Mouse (Mus musculus) forebrain, embryonic 10.5 days (tissue): Measurements from ENCODE around the gene Dnah2. TPM values are rescaled to one million over a fixed set of nuclear protein-coding genes. Genes with fewer than 3 reads are reported as not detected.

Experiments used
- DNase-seq: peaks from one replicate; pipeline ENCODE4 v3.0.0-alpha.2; 2017; ENCODE audit warnings: low spot score; ENCODE audit errors: extremely low spot score
- H3K27ac ChIP-seq: fragments of 300-500 bp; sonication (generic); 2 replicates; pipeline ENCODE4 v1.5.1; 2016; ENCODE audit warnings: mild to moderate bottlenecking
- H3K27me3 ChIP-seq: fragments of 300-500 bp; sonication (generic); 2 replicates; pipeline ENCODE4 v1.6.1; 2016; ENCODE audit warnings: mild to moderate bottlenecking; ENCODE audit not compliant: poor library complexity, severe bottlenecking
- H3K36me3 ChIP-seq: fragments of 300-500 bp; sonication (generic); replicated peaks from 2 replicates; pipeline ENCODE4 v1.6.1; 2016; ENCODE audit warnings: mild to moderate bottlenecking, moderate library complexity
- H3K4me1 ChIP-seq: fragments of 300-500 bp; sonication (generic); 2 replicates; pipeline ENCODE4 v1.6.1; 2016
- H3K4me3 ChIP-seq: fragments of 300-500 bp; sonication (generic); 2 replicates; pipeline ENCODE4 v1.5.1; 2016; ENCODE audit warnings: mild to moderate bottlenecking, moderate library complexity
- H3K9me3 ChIP-seq: fragments of 300-500 bp; sonication (generic); 2 replicates; pipeline ENCODE4 v1.6.1; 2016; ENCODE audit warnings: mild to moderate bottlenecking, moderate library complexity
- WGBS: fragments of 180-500 bp; shearing (Covaris S2); methylation state at CpG from one replicate; pipeline ENCODE4 v1.1.7; 2016; 5-methylcytosine and 5-hydroxymethylcytosine counted together
- polyA plus RNA-seq: library from polyadenylated mRNA; unstranded; fragments of >200 nt; fragmentation: Nextera tagmentation; extraction: Ambion mirVana; gene quantifications from 2 replicates; pipeline ENCODE4 v1.2.1, GENCODE M21; 2016

The Dnah2 gene
- polyA plus RNA-seq, 1 experiment from 2014 or later, result 1.5 TPM

DNA sequence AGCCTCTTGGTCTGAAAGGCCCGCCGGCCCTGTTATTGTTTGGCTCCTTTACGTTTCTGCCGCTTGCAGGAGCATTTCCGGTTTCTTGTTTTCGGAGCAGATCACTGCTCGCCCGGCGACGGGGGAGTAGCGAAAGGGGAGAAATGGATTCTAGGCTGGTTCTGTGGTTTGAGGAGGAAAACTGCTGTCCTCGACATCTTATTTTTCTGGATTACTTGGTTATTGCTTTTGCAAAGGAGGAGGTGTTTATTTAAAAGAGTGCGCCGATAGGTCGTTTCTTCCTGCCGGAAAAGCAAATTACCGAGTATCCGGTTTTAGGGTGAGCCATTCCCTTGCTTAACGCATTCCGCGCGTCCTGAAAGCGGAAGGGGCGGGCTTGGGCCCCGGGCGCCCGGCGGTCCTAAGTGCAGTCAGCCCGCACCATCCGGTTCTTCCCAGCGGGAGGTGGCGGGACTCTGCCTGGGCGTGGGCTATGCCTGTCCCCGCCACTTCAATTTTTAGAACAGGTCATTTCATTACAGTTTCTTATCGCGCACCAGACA lies 32.3 kb upstream of the Dnah2 start:
- H3K4me1 ChIP-seq, result peaks cover 65% of the 10 kb centered on the region
- H3K4me3 ChIP-seq, result peak overlapping the region; percentile 89
- H3K27ac ChIP-seq, result peak overlapping the region; percentile 94
- H3K9me3 ChIP-seq, result no peaks in the 10 kb centered on the region
- DNase-seq, result peak; percentile 91
- peaks cover 45% of the 10 kb centered on the region for H3K36me3 ChIP-seq
- WGBS, result under 1% methylated on average over 36 of the region's 36 CpGs
- no peaks in the 10 kb centered on the region for H3K27me3 ChIP-seq

DNA sequence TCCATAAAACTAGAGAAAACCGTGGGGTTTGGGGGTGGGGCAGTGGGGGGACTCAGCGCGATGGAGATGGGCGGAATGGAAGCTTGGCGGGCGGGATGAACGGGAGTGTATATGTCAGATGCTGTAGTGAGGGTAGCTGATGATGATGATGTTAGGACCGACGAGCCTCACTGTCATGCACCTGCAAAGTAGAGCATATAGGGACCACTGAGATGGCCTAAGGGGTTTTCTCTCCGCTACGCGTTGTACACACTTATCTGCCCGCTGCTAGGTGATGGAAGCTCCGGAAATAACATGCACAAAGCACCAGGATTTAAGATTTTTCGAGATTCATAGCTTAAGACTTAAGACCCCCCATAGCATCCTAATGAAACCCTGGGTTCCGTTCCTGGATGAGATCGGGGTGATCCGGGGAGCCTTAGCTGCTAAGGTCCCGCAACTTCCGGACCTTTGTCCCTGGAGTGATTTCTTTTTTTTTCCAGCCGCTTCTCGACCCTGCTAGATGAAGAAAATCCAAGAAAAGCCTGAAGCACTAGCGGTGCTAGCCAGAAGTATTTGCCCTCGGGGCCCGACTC lies 31.7 kb upstream of the Dnah2 start:
- peak overlapping the region; percentile 94 for H3K27ac ChIP-seq
- peaks cover 47% of the 10 kb centered on the region for H3K36me3 ChIP-seq
- peak overlapping the region; percentile 89 for H3K4me3 ChIP-seq
- H3K9me3 ChIP-seq, result no peaks in the 10 kb centered on the region
- DNase-seq, result peak; percentile 34
- WGBS, result under 1% methylated on average over 25 of the region's 25 CpGs
- H3K4me1 ChIP-seq, result peaks cover 70% of the 10 kb centered on the region
- H3K27me3 ChIP-seq, result no peaks in the 10 kb centered on the region

GRCm38 (mm10) chr11:69580091-69580514 lies 31.2 kb upstream of the Dnah2 start, which contains the start of the genes Wrap53 and Trp53:
Gene Wrap53 (minus strand): TSS chr11:69580255.
Gene Trp53 (plus strand): TSS chr11:69580359.
- Histone ChIP-seq H3K27me3 (no peaks in the 10 kb centered on the region), H3K36me3 (peaks cover 52% of the 10 kb centered on the region), H3K4me3 (peak within 1 kb of the TSS; percentile 89), H3K27ac (peak within 1 kb of the TSS; percentile 94), H3K4me1 (peaks cover 67% of the 10 kb centered on the region), H3K9me3 (no peaks in the 10 kb centered on the region)
- WGBS, result under 1% methylated on average over 13 of the region's 13 CpGs
- DNase-seq, result peak; percentile 91

- Histone ChIP-seq H3K4me1 (peaks cover 63% of the 10 kb centered on the region), H3K9me3 (no peaks in the 10 kb centered on the region), H3K27ac (peak overlapping the region; percentile 94), H3K27me3 (no peaks in the 10 kb centered on the region), H3K4me3 (peak overlapping the region; percentile 89), H3K36me3 (peaks cover 52% of the 10 kb centered on the region)
- DNase-seq, result peak; percentile 98
- WGBS, result 3% methylated on average over 39 of the region's 39 CpGs
These were observed 30.5 kb upstream of the Dnah2 start for GRCm38 (mm10) chr11:69579128-69580017.

GRCm38 (mm10) chr11:69578301-69578700 lies 29.4 kb upstream of the Dnah2 start:
- 15% methylated on average over 15 of the region's 15 CpGs for WGBS
- Histone ChIP-seq H3K27me3 (no peaks in the 10 kb centered on the region), H3K4me3 (peak overlapping the region; percentile 89), H3K27ac (peak overlapping the region; percentile 94), H3K9me3 (no peaks in the 10 kb centered on the region), H3K4me1 (peaks cover 58% of the 10 kb centered on the region), H3K36me3 (peaks cover 52% of the 10 kb centered on the region)
- DNase-seq, result no peak

GRCm38 (mm10) chr11:69576307-69576706 lies 27.4 kb upstream of the Dnah2 start:
- WGBS, result 83% methylated on average over 5 of the region's 5 CpGs
- peaks cover 64% of the 10 kb centered on the region for H3K36me3 ChIP-seq
- no peaks in the 10 kb centered on the region for H3K27me3 ChIP-seq
- no peak overlapping the region for H3K27ac ChIP-seq
- H3K4me3 ChIP-seq, result 0 out of 2 replicates have a peak overlapping the region, but pooled peaks have one; percentile 89
- peaks cover 43% of the 10 kb centered on the region for H3K4me1 ChIP-seq
- no peaks in the 10 kb centered on the region for H3K9me3 ChIP-seq
- no peak for DNase-seq

DNA sequence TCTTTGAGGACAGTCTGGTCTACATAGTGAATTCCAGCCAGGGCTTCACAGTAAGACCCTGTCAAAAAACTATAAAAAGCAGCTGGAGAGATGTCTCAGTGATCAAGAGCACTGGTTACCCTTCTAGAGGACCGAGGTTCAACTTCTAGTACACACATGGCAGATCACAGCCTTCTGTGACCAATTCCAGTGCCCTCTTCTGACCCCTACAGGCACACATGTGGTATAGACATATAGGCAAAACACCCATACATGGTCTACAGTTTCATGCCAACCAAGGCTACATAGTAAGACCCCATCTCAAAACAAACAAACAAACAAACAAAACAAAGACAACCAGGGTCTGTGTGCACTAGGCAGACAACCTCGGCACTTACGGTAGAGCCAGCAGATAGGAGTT lies 26.3 kb upstream of the Dnah2 start:
- no peak overlapping the region for H3K4me3 ChIP-seq
- H3K36me3 ChIP-seq, result peaks cover 75% of the 10 kb centered on the region
- peaks cover 43% of the 10 kb centered on the region for H3K4me1 ChIP-seq
- no peaks in the 10 kb centered on the region for H3K9me3 ChIP-seq
- 74% methylated on average over 3 of the region's 3 CpGs for WGBS
- H3K27me3 ChIP-seq, result no peaks in the 10 kb centered on the region
- no peak overlapping the region for H3K27ac ChIP-seq
- DNase-seq, result no peak

DNA sequence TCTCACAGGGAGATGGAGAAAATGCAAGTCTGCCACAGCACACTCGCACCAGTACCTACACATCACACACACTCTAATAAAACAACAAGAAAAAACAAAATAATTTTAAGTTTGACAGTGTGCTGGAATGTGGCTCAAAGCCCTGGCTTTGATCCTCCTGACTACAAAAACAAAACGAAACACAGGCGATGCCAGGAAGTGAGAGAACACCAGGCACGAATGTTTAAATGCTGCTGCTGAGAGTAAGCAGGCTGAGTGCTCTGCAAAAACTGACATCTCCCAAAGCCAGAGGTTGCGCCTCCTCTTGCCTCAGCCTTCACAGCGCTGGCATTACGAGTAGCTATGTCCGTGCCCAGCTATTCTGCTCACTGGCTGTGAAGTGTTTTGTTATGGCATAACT lies 16.2 kb upstream of the Dnah2 start:
- H3K4me1 ChIP-seq, result peaks cover 60% of the 10 kb centered on the region
- H3K4me3 ChIP-seq, result no peak overlapping the region
- H3K27ac ChIP-seq, result no peak overlapping the region
- no peaks in the 10 kb centered on the region; the same call in 1 of the 2 replicates for H3K9me3 ChIP-seq
- peaks cover 27% of the 10 kb centered on the region for H3K27me3 ChIP-seq
- 83% methylated on average over 8 of the region's 8 CpGs for WGBS
- no peak for DNase-seq
- H3K36me3 ChIP-seq, result peaks cover 91% of the 10 kb centered on the region

DNA sequence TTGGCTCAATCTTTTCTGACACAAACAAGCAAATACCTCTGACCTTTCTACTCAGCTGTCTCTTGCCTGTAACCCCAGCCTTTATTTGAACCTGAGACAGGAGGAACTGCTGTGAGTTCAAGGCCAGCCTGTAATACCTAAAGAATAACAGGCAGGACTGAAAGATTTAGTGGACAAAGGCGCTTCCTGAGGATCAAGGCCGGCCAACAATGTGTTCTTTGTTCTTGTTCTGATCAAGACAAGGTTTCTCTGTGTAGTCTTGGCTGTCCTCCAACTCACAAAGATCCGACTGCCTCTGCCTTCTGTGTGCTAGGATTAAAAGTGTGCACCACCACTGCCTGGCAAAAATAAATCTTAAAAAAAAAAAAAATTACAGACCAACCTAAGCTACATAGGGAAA lies 15.5 kb upstream of the Dnah2 start:
- Histone ChIP-seq H3K9me3 (no peaks in the 10 kb centered on the region; the same call in 1 of the 2 replicates), H3K36me3 (peaks cover 84% of the 10 kb centered on the region), H3K27me3 (peaks cover 27% of the 10 kb centered on the region), H3K4me3 (no peak overlapping the region), H3K27ac (peak overlapping the region; percentile 68), H3K4me1 (peaks cover 67% of the 10 kb centered on the region)
- DNase-seq, result no peak
- 56% methylated on average over 3 of the region's 3 CpGs for WGBS

- Histone ChIP-seq H3K9me3 (no peaks in the 10 kb centered on the region; the same call in 1 of the 2 replicates), H3K27ac (peak overlapping the region; percentile 68), H3K4me1 (peaks cover 78% of the 10 kb centered on the region), H3K36me3 (peaks cover 75% of the 10 kb centered on the region), H3K27me3 (peaks cover 35% of the 10 kb centered on the region), H3K4me3 (no peak overlapping the region)
- DNase-seq, result no peak
- 79% methylated on average over 13 of the region's 13 CpGs for WGBS
These were observed 14.5 kb upstream of the Dnah2 start for GRCm38 (mm10) chr11:69563373-69563772.

GRCm38 (mm10) chr11:69560896-69561854 lies 12.3 kb upstream of the Dnah2 start:
- peak overlapping the region; percentile 95 for H3K27ac ChIP-seq
- H3K36me3 ChIP-seq, result peaks cover 61% of the 10 kb centered on the region
- peaks cover 96% of the 10 kb centered on the region for H3K4me1 ChIP-seq
- 16% methylated on average over 16 of the region's 16 CpGs for WGBS
- H3K9me3 ChIP-seq, result no peaks in the 10 kb centered on the region; the same call in 1 of the 2 replicates
- peak overlapping the region; percentile 84 for H3K4me3 ChIP-seq
- peak; percentile 72 for DNase-seq
- H3K27me3 ChIP-seq, result peaks cover 56% of the 10 kb centered on the region
